Mouse (Mus musculus) liver, embryonic 11.5 days (tissue): ENCODE results near the gene Ank. TPM values are rescaled to one million over a fixed set of nuclear protein-coding genes. Genes with fewer than 3 reads are reported as not detected.
A peak's percentile ranks its signal among the peaks of the same experiment; 100 is the strongest.

Source experiments
- ATAC-seq: fragments of 200-750 bp; cut with Nextera tagmentation; replicated peaks from 2 replicates; pipeline ENCODE4 v1.8.0; 2017; ENCODE audit warnings: moderate number of reproducible peaks, mild to moderate bottlenecking, moderate TSS enrichment, moderate library complexity; ENCODE audit not compliant: low FRiP score
- DNase-seq: peaks from one replicate; pipeline ENCODE4 v3.0.0-alpha.2; 2017; ENCODE audit warnings: low spot score
- H3K27ac ChIP-seq: fragments of 300-500 bp; sonication (generic); 2 replicates; pipeline ENCODE4 v1.5.1; 2014; ENCODE audit warnings: mild to moderate bottlenecking, low read depth, low read length, control low read depth
- H3K27me3 ChIP-seq: fragments of 300-500 bp; sonication (generic); replicated peaks from 2 replicates; pipeline ENCODE4 v1.6.1; 2014; ENCODE audit warnings: low read length, mixed read lengths; ENCODE audit not compliant: control insufficient read depth, insufficient read depth
- H3K36me3 ChIP-seq: fragments of 300-500 bp; sonication (generic); 2 replicates; pipeline ENCODE4 v1.6.1; 2014; ENCODE audit warnings: mild to moderate bottlenecking, low read length, moderate library complexity, mixed read lengths; ENCODE audit not compliant: control insufficient read depth, insufficient read depth
- H3K4me1 ChIP-seq: fragments of 300-500 bp; sonication (generic); replicated peaks from 2 replicates; pipeline ENCODE4 v1.6.1; 2014; ENCODE audit warnings: low read length, mixed read lengths; ENCODE audit not compliant: control insufficient read depth, insufficient read depth
- H3K4me2 ChIP-seq: fragments of 300-500 bp; sonication (generic); 2 replicates; pipeline ENCODE4 v1.6.1; 2014; ENCODE audit warnings: mild to moderate bottlenecking, control low read depth, moderate library complexity
- H3K4me3 ChIP-seq: fragments of 300-500 bp; sonication (generic); 2 replicates; pipeline ENCODE4 v1.5.1; 2014; ENCODE audit warnings: low read depth, low read length, control low read depth
- H3K9ac ChIP-seq: fragments of 300-500 bp; sonication (generic); 2 replicates; pipeline ENCODE4 v1.6.1; 2014; ENCODE audit warnings: low read depth, low read length, control low read depth
- H3K9me3 ChIP-seq: fragments of 300-500 bp; sonication (generic); 2 replicates; pipeline ENCODE4 v1.6.1; 2016; ENCODE audit warnings: low read length, inconsistent platforms, mixed read lengths; ENCODE audit not compliant: control insufficient read depth
- WGBS: fragments of 180-500 bp; shearing (Covaris S2); extraction: QIAGEN DNeasy Blood & Tissue Kit; methylation state at CpG from one replicate; pipeline ENCODE4 v1.1.7; 2014; 5-methylcytosine and 5-hydroxymethylcytosine counted together
- polyA plus RNA-seq: library from polyadenylated mRNA; unstranded; fragments of >200 nt; fragmentation: Nextera tagmentation; extraction: Ambion mirVana; gene quantifications from 2 replicates; pipeline ENCODE4 v1.2.1, GENCODE M21; 2014

Gene Ank
- polyA plus RNA-seq, 1 experiment from 2014 or later = 13.1 TPM

DNA sequence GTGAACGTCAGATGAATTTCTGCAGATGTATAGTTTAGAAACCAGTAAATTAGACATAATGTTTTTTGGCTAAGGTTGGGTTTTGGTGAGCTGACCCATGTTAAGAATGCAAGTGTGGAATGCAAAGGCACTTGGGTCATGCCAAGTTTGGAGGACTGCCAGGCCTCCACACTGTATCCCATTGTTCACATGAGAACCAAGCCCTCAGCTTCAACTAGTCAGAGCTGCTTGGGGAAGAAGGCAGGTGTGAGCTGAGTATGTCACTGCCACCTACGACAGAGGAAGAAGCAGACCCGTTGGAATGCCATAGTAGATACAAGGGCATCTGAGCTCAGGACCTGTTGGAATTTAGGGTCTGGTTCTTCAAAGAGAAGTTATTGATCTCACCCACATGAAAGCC, 109.5 kb downstream of the Ank start:
- ATAC-seq (no peak), DNase-seq (no peak)
- Histone ChIP-seq H3K4me3 (no peak overlapping the region), H3K9me3 (no peaks in the 10 kb centered on the region), H3K9ac (no peak overlapping the region), H3K36me3 (peaks cover 3% of the 10 kb centered on the region; the same call in 1 of the 2 replicates), H3K27me3 (no peaks in the 10 kb centered on the region), H3K4me2 (no peak overlapping the region), H3K27ac (no peak overlapping the region), H3K4me1 (no peaks in the 10 kb centered on the region)
- 90% methylated on average over 3 of the region's 3 CpGs for WGBS

DNA sequence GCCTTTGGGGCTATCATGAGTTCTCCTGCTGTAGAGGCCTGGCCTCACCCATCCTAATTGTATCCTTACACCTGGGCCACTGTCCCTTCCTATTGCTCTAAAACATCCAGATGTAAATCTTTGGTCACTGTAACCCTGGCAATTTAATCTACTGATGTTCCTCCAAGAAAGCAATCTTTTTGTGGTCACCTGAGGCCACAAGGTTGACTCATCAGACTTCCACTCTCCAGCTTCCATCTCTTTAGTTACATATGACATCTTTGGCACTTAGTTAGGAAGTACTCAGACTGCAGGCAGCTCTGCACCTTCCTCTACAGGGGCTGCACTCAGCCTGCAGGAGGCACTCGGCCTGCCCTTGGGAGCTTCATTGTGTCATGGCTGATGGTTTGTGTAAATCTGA, 110.4 kb downstream of the Ank start:
- H3K4me2 ChIP-seq = no peak overlapping the region
- WGBS = 84% methylated on average over 1 of the region's 1 CpGs
- H3K36me3 ChIP-seq = peaks cover 3% of the 10 kb centered on the region; the same call in 1 of the 2 replicates
- no peak for ATAC-seq
- no peaks in the 10 kb centered on the region for H3K27me3 ChIP-seq
- no peak for DNase-seq
- H3K4me3 ChIP-seq = no peak overlapping the region
- no peaks in the 10 kb centered on the region for H3K9me3 ChIP-seq
- H3K27ac ChIP-seq = no peak overlapping the region
- H3K4me1 ChIP-seq = no peaks in the 10 kb centered on the region
- H3K9ac ChIP-seq = no peak overlapping the region

DNA sequence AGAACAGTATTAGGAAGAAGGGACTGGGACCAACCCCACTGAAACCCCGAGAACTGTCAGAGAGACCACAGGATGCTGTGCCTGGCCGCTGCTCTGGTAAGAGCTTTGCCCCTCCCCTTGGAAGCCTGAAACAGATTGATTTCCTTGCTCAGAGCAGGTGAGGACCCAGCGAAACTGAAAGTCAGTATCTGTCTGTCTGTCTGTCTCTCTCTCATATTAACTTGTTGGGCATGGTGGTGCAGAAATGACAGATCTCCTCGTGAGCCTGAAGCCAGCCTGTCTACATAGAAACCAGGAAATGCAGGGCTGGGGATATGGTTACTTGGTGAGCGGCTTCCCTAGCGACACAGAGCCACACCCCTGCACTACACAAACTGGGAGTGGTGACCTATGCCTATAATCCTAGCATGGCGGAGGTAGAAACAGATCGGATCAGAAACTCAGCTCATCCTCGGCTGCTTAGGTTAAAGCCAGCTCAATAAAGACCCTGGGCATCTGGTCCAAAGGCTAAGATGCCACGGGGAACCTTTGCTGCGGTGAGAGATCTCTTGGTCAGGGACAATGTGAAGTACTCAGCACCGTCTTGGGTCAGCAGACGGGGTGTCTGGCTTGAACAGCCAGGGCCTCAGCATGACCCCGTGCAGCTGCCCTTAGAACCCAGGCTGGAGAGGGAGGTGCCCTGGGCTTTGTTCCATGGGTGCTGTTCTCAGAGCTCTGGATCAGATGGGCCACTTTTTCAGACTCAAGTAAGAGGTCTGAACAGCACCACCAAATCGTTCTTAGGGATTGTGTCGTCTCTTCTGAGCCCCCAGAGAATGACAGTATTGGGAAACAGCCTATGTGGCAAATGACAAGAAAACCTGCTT, 111.7 kb downstream of the Ank start:
- Histone ChIP-seq H3K27ac (no peak overlapping the region), H3K27me3 (no peaks in the 10 kb centered on the region), H3K4me2 (no peak overlapping the region), H3K4me1 (no peaks in the 10 kb centered on the region), H3K9ac (no peak overlapping the region), H3K36me3 (no peaks in the 10 kb centered on the region; the same call in 1 of the 2 replicates), H3K9me3 (no peaks in the 10 kb centered on the region), H3K4me3 (no peak overlapping the region)
- DNase-seq = no peak
- 0 out of 2 replicates have a peak, but pooled peaks have one; percentile 34 for ATAC-seq
- WGBS = 83% methylated on average over 16 of the region's 16 CpGs

DNA sequence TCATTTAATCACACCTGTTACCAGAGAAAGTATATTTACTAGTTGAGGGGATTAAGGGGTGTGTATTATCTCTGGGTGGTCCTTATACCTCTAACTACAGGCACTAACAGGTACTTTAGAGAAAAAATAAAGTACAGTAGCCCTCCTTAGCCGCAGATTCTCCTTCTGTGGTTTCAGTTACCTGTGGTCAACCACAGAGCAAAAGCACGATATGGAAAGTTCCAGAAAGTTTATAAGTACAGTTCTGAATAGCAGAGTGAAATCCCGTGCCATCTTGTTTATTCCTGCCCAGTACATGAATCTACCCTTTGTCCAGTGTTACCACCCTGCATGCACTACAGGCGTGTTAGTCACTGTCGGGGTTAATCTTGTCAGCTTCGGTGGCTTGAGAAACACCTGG, 112.4 kb downstream of the Ank start:
- 86% methylated on average over 6 of the region's 6 CpGs for WGBS
- ATAC-seq = no peak
- Histone ChIP-seq H3K27me3 (no peaks in the 10 kb centered on the region), H3K4me1 (no peaks in the 10 kb centered on the region), H3K27ac (no peak overlapping the region), H3K4me3 (no peak overlapping the region), H3K9ac (no peak overlapping the region), H3K4me2 (no peak overlapping the region), H3K9me3 (no peaks in the 10 kb centered on the region), H3K36me3 (no peaks in the 10 kb centered on the region; the same call in 1 of the 2 replicates)
- no peak for DNase-seq

DNA sequence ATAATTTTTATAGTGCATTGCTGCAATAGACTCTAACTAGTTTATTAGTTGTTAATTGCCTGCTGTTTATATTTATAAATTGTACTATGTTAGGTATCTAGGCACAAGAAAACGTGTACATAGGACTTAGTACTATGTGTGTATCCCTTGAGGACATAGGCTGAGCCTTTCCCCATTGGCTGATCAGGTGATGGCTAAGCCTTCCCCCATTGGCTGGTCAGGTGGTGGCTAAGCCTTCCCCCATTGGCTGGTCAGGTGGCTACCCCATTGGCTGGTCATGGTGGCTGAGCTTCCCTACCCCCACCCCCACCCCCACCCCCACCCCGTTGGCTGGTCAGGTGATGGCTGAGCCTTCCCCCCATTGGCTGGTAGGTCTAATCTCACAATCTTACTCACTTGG, 113.4 kb downstream of the Ank start:
- H3K36me3 ChIP-seq = no peaks in the 10 kb centered on the region; the same call in 1 of the 2 replicates
- H3K4me2 ChIP-seq = no peak overlapping the region
- DNase-seq (no peak), ATAC-seq (no peak)
- no peaks in the 10 kb centered on the region for H3K27me3 ChIP-seq
- no peak overlapping the region for H3K9ac ChIP-seq
- H3K9me3 ChIP-seq = no peaks in the 10 kb centered on the region
- H3K27ac ChIP-seq = no peak overlapping the region
- no peaks in the 10 kb centered on the region for H3K4me1 ChIP-seq
- 81% methylated on average over 2 of the region's 2 CpGs for WGBS
- H3K4me3 ChIP-seq = no peak overlapping the region

DNA sequence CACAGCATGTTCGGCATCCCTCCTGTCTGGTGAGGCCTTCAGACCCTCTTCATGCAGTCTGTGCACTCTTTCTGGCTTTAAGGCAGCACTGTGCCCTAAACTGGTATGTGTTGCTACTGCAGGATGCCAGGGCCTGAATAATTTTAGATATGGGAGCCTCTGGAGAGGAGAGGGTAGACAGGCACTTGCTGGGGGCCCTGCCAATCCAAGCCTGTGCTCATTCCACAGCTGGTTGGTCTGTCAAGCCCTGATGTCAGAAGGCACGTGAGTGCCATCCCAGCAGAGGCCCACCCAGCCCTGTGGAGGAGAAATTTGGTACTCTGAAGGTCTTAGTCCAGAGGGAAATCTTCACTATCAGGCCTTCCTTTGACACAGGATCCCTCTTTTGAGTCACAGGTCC, 114.3 kb downstream of the Ank start:
- H3K36me3 ChIP-seq = no peaks in the 10 kb centered on the region; the same call in 1 of the 2 replicates
- no peak overlapping the region for H3K4me3 ChIP-seq
- 91% methylated on average over 2 of the region's 2 CpGs for WGBS
- no peak overlapping the region for H3K9ac ChIP-seq
- H3K9me3 ChIP-seq = no peaks in the 10 kb centered on the region
- H3K4me1 ChIP-seq = no peaks in the 10 kb centered on the region
- H3K4me2 ChIP-seq = no peak overlapping the region
- H3K27me3 ChIP-seq = no peaks in the 10 kb centered on the region
- H3K27ac ChIP-seq = no peak overlapping the region
- DNase-seq (no peak), ATAC-seq (no peak)

DNA sequence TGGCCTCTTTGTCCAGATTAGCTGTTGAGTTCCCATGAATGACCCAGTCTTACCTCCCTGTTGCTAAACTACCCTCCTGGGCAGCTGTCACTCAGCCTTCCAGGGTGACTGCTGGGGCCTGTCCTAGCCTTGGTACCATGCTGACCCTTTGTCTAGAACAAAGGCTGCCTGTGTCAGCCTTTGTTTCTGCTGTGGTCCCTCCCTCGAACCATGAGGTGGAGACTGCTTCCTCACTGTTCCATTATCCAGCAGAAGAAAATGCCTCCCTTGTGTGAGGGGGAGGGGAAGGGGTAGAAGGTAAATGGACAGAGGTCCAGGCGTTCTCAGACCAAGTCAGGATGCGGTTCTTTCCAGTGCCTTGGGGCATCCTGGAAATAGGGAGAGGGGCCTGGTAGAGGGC, 115.2 kb downstream of the Ank start:
- Histone ChIP-seq H3K4me3 (no peak overlapping the region), H3K36me3 (no peaks in the 10 kb centered on the region; the same call in 1 of the 2 replicates), H3K27me3 (no peaks in the 10 kb centered on the region), H3K9ac (no peak overlapping the region), H3K27ac (no peak overlapping the region), H3K4me2 (no peak overlapping the region), H3K9me3 (no peaks in the 10 kb centered on the region), H3K4me1 (no peaks in the 10 kb centered on the region)
- 84% methylated on average over 3 of the region's 3 CpGs for WGBS
- DNase-seq (no peak), ATAC-seq (no peak)

DNA sequence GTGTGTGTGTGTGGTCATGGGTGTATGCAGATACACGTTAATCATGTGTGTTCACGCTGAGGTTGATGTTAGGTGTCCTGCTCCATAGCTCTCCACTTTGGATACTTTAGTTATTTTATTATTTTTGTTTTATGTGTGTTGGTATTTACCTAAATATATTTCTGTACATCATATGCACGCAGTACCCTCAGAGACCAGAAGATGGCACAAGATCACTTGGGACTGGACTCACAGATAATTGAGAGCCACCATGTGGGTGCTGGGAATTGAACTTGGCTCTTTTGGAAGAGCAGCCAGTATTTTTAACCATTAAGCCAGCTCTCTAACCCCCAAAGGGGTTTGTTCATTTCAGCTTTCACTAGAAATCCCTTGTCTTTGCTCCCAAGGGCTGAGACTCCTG, 116.0 kb downstream of the Ank start:
- no peak for DNase-seq
- Histone ChIP-seq H3K4me1 (no peaks in the 10 kb centered on the region), H3K9me3 (no peaks in the 10 kb centered on the region), H3K4me3 (no peak overlapping the region), H3K27me3 (no peaks in the 10 kb centered on the region), H3K9ac (no peak overlapping the region), H3K27ac (no peak overlapping the region), H3K36me3 (no peaks in the 10 kb centered on the region; the same call in 1 of the 2 replicates), H3K4me2 (no peak overlapping the region)
- no peak for ATAC-seq
- 95% methylated on average over 3 of the region's 3 CpGs for WGBS

DNA sequence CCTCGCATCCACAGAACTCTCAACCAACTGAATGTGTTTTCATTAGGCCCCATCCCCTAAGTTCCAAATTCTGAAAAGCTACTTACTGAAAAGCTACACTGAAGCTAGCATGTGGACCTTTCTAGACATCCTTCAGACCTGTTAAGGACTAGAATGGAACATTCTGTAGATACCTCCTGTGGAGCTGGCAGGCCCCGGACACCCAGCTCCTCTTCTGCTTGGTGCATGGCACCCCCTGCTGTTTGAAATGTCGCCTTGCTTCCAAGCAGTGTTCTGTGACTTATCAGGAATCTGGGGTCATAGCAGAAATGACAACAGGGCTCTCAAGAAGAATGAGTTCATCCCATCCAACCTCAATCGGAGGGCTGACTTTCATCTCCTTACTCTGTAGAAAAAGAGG, 116.6 kb downstream of the Ank start:
- Histone ChIP-seq H3K9ac (no peak overlapping the region), H3K27ac (no peak overlapping the region), H3K4me2 (no peak overlapping the region), H3K27me3 (no peaks in the 10 kb centered on the region), H3K4me3 (no peak overlapping the region), H3K36me3 (no peaks in the 10 kb centered on the region; the same call in 1 of the 2 replicates), H3K9me3 (no peaks in the 10 kb centered on the region), H3K4me1 (no peaks in the 10 kb centered on the region)
- 76% methylated on average over 4 of the region's 4 CpGs for WGBS
- ATAC-seq = 0 out of 2 replicates have a peak, but pooled peaks have one; percentile 42
- no peak for DNase-seq
